Mouse (Mus musculus) monocyte, adult 59 days (primary cell): ENCODE data around the gene Dgkh. TPM values are rescaled to one million over a fixed set of nuclear protein-coding genes. Genes with fewer than 3 reads are reported as not detected.

Experiments
- total RNA-seq, 2 experiments: library from RNA; stranded (reverse); gene quantifications; one replicate each; pipeline ENCODE4 v1.2.4; 2023

Gene Dgkh
- total RNA-seq: 10 to 100 TPM; 23.8 to 24.0 TPM

GRCm38 (mm10) chr14:78732617-78733312 is at the start of gene Dgkh:
TSS of gene Dgkh (minus strand) at chr14:78732776.

GRCm38 (mm10) chr14:78536281-78537165 is 196.1 kb downstream of the Dgkh start, which contains the start of gene Akap11:
TSS of gene Akap11 (minus strand) at chr14:78536808.

Other genes starting within 250 kb of the Dgkh start
- gene Akap11, start 196.0 kb downstream of the Dgkh start, total RNA-seq: 10 to 100 TPM; 19.0 to 23.0 TPM
- gene Vwa8, start 116.3 kb upstream of the Dgkh start, total RNA-seq: 10 to 100 TPM; 11.9 to 12.5 TPM